Mouse (Mus musculus) CD4-positive, CD25-positive, alpha-beta regulatory T cell, adult 4 months (primary cell): ENCODE measurements around the gene Tnfrsf8. TPM values are rescaled to one million over a fixed set of nuclear protein-coding genes. Genes with fewer than 3 reads are reported as not detected.
"Not testable (repeated sequence)": the region's sequence is repeated elsewhere in the genome, so short reads cannot be mapped to it uniquely, and the experiment has no call there.

ENCODE experiments used
- ATAC-seq: one replicate; pipeline ENCODE4 v1.8.0; 2017
- polyA plus RNA-seq, 2 experiments: library from polyadenylated mRNA; unstranded; fragments of 100-300 nt; shearing (Covaris generic); gene quantifications; one replicate each; pipeline ENCODE4 v1.2.1; 2017

The Tnfrsf8 gene
- polyA plus RNA-seq, 2 experiments from 2014 or later = 11.5 to 26.5 TPM

GRCm38 (mm10) chr4:145306422-145306821 is 8.5 kb downstream of the Tnfrsf8 start:
- ATAC-seq = peak; percentile 22

GRCm38 (mm10) chr4:145305661-145306362 is 9.2 kb downstream of the Tnfrsf8 start:
- not testable (repeated sequence) for ATAC-seq

GRCm38 (mm10) chr4:145304109-145304508 is 10.9 kb downstream of the Tnfrsf8 start:
- no peak for ATAC-seq

GRCm38 (mm10) chr4:145302106-145302505 is 12.9 kb downstream of the Tnfrsf8 start:
- ATAC-seq = peak; percentile 24

- ATAC-seq = peak; percentile 69
Measured at GRCm38 (mm10) chr4:145300210-145300927, 14.6 kb downstream of the Tnfrsf8 start.

- ATAC-seq = no peak
Measured at GRCm38 (mm10) chr4:145299355-145299754, 15.6 kb downstream of the Tnfrsf8 start.

- ATAC-seq = no peak
Measured at GRCm38 (mm10) chr4:145298846-145299245, 16.1 kb downstream of the Tnfrsf8 start.

- peak; percentile 64 for ATAC-seq
Measured at GRCm38 (mm10) chr4:145295589-145296300, 19.2 kb downstream of the Tnfrsf8 start.

- ATAC-seq = no peak
Measured at GRCm38 (mm10) chr4:145294588-145294987, 20.4 kb downstream of the Tnfrsf8 start.

- peak; percentile 74 for ATAC-seq
Measured at GRCm38 (mm10) chr4:145286369-145287120, 28.4 kb downstream of the Tnfrsf8 start.

- ATAC-seq = peak; percentile 48
Measured at GRCm38 (mm10) chr4:145284675-145285074, 30.3 kb downstream of the Tnfrsf8 start.

GRCm38 (mm10) chr4:145283441-145283840 is 31.5 kb downstream of the Tnfrsf8 start:
- ATAC-seq = peak; percentile 71

GRCm38 (mm10) chr4:145280966-145281365 is 34.0 kb downstream of the Tnfrsf8 start:
- ATAC-seq = no peak

- ATAC-seq = no peak
Measured at GRCm38 (mm10) chr4:145278724-145279370, 36.1 kb downstream of the Tnfrsf8 start.

- ATAC-seq = no peak
Measured at GRCm38 (mm10) chr4:145278231-145278630, 36.7 kb downstream of the Tnfrsf8 start.

- ATAC-seq = no peak
Measured at GRCm38 (mm10) chr4:145276368-145277249, 38.4 kb downstream of the Tnfrsf8 start.

- ATAC-seq = peak; percentile 74
Measured at GRCm38 (mm10) chr4:145274887-145275286, 40.1 kb downstream of the Tnfrsf8 start.

GRCm38 (mm10) chr4:145273923-145274322 is 41.0 kb downstream of the Tnfrsf8 start:
- ATAC-seq = no peak

- no peak for ATAC-seq
Measured at GRCm38 (mm10) chr4:145272763-145273162, 42.2 kb downstream of the Tnfrsf8 start.

GRCm38 (mm10) chr4:145271634-145272033 is 43.3 kb downstream of the Tnfrsf8 start:
- no peak for ATAC-seq

- no peak for ATAC-seq
Measured at GRCm38 (mm10) chr4:145270136-145270535, 44.8 kb downstream of the Tnfrsf8 start.
